Mouse (Mus musculus) small intestine, adult 2 months (tissue): Measurements from ENCODE around the gene Ptpra.

ENCODE experiments used
- CTCF ChIP-seq: fragments of 200-500 bp; IDR thresholded peaks from 2 replicates; pipeline ENCODE4 v1.5.1; 2012; ENCODE audit warnings: low read depth, mild to moderate bottlenecking, control low read depth, inconsistent platforms, low read length, moderate library complexity, mixed read lengths; ENCODE audit not compliant: insufficient replicate concordance, insufficient read length; ENCODE audit errors: extremely low read depth
- POLR2A ChIP-seq: fragments of 200-500 bp; IDR thresholded peaks from 2 replicates; pipeline ENCODE4 v1.6.1; 2012; ENCODE audit warnings: low read depth, mild to moderate bottlenecking, control low read depth, inconsistent platforms, low read length, moderate library complexity

DNA sequence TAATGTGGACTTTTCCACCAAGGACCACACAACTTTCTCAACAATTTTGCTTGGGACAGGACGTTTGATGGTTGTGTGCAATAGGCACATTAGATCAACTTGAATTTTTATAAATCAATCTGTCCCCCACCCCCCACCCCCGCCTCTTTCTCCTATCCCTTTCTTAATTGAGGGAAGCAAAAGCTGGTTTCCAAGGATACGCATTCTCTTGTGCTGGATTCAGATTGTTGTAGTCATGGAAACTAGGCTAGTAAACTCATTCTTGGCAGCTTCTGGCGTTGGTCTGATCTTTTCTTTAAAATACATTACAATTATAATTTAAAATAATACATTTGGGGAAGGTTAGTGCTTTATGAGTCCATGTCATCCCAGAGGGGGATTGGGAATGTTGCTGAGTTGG is 19.3 kb downstream of the Ptpra start:
- TF ChIP-seq CTCF (no peak), POLR2A (no peak)
